Mouse (Mus musculus): Measurements from ENCODE around the gene Slc43a1.

- no peak for TF ChIP-seq POLR2A (IDR thresholded peaks at IDR 0.05; ENCODE audit: borderline replicate concordance, low read depth, low read length)
- TF ChIP-seq CTCF (IDR thresholded peaks at IDR 0.05; ENCODE audit: low read depth, low read length): no peak
Measured at GRCm38 (mm10) chr2:84858551-84858950, 19.9 kb downstream of the Slc43a1 start.
